In genomic region chr6:83790533-83790932, GRCm38 (mm10) we compare ENCODE assay signal across 13 mouse cellular contexts. TPM values are rescaled to one million over a fixed set of nuclear protein-coding genes. Genes with fewer than 3 reads are reported as not detected.
"Had no signal": no experiment of that assay in that cellular context is flagged by ENCODE, and none has a peak within 500 bp of the region (broad histone marks: within the 10 kb centered on the region; RNA-seq: fewer than 3 reads in every experiment).

No protein-coding gene starts in this region.

RNA-seq across cellular contexts. Expression of gene Ankrd53, which starts 28.1 kb away (rescaled TPM):
- total RNA-seq: neutrophil, adult 5-6 weeks had no signal
- polyA plus RNA-seq: neural tube, embryonic 13.5 days; small intestine, adult 2 months; spleen, adult 2 months; stomach, embryonic 14.5 days; stomach, embryonic 15.5 days; stomach, embryonic 16.5 days; stomach, postnatal 0 days; thymus, postnatal 0 days; urinary bladder, adult 2 months had no signal

RNA-seq across cellular contexts. Expression of gene Atp6v1b1, which starts 47.7 kb away (rescaled TPM):
- total RNA-seq: neutrophil, adult 5-6 weeks had no signal
- polyA plus RNA-seq: neural tube, embryonic 12.5 days; neural tube, embryonic 13.5 days; neural tube, embryonic 14.5 days; neural tube, embryonic 15.5 days; small intestine, adult 2 months; stomach, embryonic 16.5 days; urinary bladder, adult 2 months had no signal
